Mouse (Mus musculus) CD4-positive, CD25-positive, alpha-beta regulatory T cell, adult 4 months (primary cell): ENCODE results near the gene Zer1. TPM values are rescaled to one million over a fixed set of nuclear protein-coding genes. Genes with fewer than 3 reads are reported as not detected.

Source experiments
- ATAC-seq: one replicate; pipeline ENCODE4 v1.8.0; 2017
- polyA plus RNA-seq, 2 experiments: library from polyadenylated mRNA; unstranded; fragments of 100-300 nt; shearing (Covaris generic); gene quantifications; one replicate each; pipeline ENCODE4 v1.2.1; 2017

Zer1 gene
- polyA plus RNA-seq, 2 experiments from 2014 or later: 18.5 to 25.5 TPM

DNA sequence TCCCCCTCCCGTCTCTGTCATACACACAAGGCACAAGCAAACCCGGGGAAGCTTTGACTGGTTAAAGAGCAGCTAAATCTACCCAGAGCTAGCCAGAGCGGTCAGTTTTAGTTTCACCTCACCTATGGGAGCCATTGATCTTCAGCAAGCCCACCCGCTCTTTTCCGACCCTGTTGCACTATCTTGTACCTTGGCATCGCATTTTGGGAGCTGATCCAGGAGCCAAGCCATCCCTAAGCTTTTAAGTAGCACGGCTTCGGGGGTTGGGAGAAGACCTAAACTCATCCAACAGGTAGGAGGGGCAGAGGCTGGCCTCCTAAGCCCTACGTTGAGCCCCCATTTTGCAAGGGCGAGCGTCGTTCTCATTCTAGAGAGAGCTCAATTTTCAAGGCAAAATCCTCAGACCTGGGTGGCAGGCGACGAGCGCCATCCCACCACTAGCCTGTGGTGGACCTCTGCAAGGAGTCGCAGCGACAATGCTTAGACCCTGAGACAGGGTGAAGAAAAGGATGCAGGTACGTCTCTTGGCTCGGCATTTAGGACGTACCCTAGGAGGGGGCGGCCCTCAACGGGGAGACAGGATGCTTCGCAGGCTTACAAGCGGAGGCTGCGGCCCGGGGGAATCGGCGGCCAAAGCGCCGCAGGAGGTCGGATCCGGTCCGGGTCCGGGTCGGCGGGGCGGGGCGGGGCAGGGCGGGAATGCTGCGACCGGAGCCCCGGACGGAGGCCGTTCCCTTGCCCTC lies 485 bp downstream of the Zer1 start:
- peak; percentile 48 for ATAC-seq

DNA sequence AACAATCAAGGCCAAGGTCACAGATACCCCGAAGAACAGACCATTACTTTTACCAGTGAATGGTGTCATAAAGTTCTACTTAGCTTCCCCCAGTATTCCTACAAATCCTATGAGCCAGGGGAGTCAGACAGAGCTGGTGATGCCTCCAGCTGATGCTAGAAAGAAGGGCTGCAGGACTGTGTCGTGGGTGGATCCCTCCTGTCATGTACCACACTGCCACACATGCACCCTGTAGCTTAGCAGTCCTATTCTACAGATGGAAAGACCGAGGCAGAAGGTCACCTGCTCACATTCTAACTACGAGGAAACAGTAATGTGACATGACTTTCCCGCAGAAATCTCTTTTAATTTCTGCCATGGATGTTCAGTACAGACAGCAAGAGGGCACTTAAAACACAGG lies 1.6 kb downstream of the Zer1 start:
- no peak for ATAC-seq

DNA sequence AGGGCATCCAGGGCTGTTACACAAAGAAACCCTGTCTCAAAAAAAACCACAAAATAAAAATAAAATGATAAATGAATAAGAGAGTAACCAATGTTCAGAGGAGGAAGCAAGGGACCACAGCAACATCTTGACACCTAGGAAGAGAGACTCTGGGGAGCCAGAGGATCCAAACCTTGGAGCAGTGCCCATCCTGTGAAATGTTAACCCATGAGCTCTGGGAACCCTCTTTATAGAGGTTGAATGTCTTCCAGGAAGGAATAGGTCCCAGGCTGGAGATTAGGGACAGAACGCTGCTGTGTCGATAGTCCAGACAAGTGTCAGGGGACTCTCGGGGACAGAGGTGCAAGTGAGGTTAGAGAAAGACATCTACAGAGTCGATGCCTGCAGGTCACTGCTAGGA lies 4.1 kb downstream of the Zer1 start:
- ATAC-seq: no peak

DNA sequence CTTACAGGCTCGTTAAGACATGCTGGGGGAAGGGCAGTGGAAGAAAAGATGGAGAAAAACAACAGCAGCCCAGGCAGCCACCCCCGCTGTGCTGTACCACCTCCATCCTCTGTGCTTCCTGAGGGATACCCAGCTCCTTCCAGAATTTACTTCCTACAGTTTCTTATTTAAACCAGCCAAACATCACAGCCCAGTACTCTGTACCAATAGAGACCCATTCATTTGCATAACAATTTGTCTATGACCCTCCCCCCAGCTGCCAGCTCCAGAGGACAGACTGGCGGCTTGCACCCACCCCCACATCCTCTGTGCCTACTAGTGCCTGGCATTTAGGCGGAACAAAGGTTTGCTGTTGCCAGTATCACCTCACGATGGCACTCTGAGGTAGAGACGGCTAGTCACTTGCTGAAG lies 4.7 kb downstream of the Zer1 start:
- peak; percentile 69 for ATAC-seq

DNA sequence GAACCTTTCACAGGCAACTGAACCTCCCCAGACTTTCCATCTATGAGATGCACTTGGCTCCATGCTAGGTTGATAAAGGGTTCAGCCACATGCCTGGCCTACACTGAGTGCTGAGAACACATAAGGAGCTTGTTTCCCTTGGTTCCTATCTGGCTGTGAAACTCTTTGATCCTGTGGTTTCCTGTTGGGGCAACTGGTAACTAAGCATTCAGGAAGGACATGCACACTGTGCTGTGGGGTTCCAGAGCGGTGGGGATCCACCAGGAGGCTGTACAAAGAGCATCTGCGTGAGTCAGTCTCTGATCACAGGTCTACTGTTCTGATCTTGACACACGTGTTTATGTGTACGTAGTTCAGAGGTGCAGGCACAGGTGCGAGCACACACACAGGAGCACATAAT lies 11.8 kb downstream of the Zer1 start:
- no peak for ATAC-seq

DNA sequence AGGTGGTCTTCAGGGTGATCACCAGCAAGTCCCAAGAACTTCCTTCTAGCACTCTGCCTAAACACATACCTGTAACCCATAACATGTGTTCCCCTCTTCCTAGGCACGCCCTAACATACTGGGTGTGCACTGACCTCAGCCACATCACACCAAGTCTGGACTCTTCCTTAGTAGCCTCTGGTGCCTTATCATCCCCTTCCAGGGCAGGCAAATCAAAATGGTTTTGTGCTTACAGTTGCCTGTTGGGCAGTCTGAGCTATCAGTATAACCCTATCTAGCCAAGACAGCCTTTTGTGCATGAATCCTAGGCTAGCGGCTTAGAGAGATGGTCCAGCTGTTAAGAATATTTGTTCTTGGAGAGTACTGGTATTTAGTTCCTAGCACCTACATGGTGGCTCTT lies 12.9 kb downstream of the Zer1 start:
- ATAC-seq: no peak

DNA sequence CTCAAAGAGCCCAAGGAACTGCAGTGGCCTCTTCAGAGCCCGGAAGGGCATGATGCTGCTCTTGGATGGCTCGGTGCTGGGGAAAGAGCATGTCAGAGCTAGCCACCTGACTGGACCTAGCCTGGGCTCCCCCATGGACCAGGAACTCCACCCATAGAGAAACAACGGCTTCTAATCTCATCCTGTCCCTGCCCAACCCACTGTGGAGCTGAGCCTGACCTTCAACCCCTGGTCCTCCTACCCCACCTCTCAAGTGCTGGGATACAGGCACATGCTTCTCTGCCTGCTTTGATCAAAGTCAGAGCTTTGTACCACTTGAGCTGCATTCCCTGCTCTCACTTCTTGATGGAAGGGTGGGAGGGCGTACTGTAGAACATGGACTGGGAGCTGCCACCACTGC lies 16.1 kb downstream of the Zer1 start:
- ATAC-seq: no peak

DNA sequence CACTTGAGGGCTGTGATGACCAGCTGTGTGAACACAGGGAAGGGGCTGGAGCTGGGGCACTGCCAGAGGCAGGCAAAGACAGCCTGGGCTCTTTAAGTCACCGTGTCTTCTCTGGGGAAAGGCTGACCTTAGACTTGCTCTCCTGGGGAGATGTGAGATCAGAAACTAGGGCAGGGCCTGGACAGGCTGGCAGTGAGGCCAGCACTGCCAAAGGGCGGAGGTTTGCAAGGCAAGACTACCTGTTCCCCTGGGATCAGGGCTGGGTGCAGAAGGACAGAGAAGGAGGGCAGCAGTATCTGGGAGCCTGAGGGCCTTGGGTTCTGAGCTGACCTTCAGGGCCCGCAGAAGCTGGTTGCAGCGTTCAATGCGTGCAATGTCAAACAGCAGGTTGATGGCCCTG lies 16.7 kb downstream of the Zer1 start:
- ATAC-seq: no peak

DNA sequence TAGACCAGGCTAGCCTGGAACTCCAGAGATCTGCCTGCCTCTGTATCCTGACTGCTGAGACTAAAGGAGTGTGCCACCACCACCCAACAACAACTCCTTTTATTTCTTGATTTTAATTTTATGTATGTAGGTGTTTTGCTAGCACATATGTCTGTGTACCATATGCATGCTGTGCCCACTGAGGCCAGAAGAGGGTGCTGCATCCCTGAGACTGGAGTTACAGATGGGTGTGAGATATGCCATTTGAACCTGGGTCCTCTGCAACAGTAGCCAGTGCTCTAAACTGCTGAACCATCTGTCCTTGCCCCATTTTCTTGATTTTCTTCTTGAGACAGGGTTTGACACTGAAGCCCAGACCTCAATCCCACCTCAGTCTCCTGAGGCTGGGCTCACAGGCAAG lies 18.0 kb downstream of the Zer1 start:
- ATAC-seq: peak; percentile 63

DNA sequence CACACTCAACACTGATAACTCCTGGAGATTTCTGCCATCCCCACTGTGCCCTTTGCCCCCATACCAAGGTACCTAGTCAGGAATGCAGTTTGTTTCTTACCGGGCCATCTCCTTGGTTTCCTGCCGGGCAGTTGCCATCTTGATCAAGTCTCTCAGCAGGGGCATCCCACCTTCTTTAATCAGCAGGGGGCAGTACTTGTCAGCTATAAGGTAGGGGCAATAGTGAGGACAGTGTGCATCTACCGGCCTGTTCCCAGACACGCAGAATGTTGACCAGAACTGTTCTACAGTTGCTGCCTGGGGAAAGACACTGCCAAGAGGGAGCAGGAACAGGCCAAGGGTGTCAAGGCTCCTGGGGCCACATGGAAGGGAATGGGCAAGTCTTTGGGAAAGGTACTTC lies 24.2 kb downstream of the Zer1 start:
- no peak for ATAC-seq

DNA sequence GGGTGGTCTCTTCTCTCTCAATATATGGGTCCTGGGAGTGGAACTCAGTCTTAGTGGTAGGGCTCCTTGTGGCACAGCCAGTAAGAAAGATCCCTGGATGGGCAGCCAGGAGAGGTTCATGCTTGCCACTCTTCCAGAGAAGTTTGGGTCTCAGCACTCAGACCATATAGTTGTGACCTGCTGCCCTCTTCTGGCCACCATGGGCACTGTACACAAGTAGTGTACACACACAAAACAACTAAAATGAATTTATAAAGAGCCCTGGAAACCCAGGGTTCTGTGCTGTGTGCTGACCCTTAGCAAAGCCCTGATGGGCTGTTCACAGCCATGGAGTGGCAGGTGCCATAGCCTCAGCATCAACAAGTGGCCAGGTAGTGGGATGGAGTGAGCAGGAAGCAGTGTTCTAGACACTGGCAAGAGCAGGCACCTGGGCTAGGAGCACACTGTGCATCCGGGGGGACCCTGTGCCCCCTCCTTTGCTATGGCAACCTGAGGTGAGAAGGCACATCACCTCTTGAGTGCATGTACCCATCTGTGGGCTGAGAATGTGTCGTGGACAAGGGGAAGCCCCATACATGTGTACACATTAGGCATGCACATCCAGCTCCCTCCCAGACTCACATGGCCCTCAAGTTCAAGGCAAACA lies 28.4 kb downstream of the Zer1 start:
- no peak for ATAC-seq

DNA sequence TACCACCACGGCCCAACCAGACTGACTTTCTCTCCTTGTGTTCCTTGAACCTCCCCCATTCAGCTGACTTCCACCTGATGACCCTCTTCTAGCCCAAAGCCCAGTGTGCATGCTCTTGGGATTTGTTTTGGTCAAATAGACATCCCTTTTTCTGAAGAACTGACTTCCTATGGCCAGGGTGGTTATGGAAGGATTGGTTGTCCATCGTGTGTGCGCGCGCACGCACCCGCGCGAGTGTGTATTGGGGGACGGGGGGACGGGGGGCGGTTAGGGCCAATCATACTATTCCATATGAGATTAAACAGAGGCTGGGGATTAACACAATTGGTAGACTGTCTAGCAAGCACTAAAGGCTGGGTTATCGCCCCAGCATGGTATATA lies 30.2 kb downstream of the Zer1 start:
- ATAC-seq: no peak

DNA sequence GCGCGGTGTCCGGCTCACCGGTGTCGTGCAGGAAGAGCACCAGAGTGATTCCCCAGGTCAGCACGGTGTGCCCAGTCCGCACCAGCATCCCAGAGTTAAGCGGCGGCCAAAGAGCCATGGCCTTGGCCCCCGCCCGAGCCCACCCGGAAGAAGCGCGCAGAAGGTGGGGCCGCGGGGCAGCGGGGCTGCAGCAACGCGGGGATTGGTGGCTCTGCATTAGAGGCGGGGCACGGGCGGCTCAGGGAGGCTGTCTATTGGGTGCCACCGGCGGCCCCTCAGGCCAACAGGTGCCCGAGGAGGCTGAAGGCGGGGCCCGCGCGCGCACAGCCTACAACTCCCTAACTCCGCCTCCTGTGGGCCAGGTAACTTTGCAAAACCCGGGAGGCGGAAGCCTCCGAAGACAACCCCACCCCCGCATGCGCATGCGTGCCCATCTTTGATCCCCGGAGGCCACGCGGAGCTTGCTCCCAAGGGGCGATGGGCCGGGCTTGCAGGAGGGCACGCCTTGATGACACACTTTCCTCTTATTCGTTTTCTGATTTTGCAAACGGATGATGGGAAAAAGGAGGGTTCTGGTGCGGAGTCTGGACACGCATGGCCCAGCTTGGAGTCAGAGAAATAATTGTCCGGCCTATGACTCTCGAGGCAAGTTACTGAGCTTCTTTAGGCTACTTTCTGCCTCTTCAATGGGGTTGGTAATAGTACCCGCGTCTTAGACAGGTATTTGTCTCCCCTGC lies 30.7 kb downstream of the Zer1 start, which contains the start of gene Zdhhc12:
Gene Zdhhc12, minus strand, starts transcription at position 178 of the 737 bp plus-strand sequence.
- peak; percentile 96 for ATAC-seq

DNA sequence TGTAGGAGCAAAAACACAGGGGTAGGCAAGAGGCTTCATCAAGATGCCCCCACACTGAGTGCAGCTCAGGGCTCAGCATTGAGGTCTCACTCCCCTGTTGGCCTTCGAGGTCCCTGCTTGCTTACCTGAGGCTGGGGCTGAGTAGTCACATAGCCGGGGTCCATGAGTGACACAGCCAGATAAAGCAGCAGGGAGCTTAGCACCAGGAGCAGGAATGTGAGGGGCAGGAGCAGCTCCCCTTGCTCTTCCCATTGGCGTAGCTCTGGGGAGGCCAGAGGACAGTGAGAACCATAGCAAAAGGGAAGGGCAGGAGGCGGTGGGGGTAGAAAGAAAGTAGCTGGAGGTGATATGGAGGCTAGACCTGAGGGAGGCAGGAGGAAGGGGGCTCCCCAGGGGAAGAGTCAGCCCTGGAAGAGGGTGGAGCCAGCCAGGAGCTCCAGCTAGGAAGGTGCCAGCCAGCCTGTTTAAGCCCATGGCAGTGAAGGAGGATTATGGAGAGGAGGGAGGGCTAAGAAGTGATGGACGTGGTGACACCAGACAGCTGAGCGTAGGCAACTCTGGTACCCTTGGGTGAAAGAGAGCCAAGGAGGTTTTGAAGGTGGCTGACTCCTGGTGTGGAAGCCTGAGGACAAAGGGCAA lies 32.0 kb downstream of the Zer1 start:
- no peak for ATAC-seq

DNA sequence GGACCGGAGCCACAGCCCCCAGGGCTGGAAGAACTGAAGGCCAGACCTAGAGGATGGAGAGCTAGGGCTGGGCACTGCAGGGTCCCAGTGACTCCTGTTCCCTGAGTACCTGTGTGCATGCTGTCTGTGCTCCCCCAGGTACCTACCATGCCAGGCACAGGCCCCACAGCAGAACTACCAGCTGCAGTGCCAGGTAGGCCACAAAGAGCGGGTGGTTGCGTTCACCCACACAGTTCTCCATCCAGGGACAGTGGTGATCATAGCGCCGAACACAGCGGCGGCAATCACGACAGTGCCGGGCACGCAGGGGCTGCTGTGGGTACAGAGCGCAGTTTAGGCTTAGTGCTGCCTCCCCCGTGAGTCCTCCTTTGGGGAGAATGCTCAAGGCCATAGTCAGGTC lies 32.9 kb downstream of the Zer1 start:
- ATAC-seq: no peak

DNA sequence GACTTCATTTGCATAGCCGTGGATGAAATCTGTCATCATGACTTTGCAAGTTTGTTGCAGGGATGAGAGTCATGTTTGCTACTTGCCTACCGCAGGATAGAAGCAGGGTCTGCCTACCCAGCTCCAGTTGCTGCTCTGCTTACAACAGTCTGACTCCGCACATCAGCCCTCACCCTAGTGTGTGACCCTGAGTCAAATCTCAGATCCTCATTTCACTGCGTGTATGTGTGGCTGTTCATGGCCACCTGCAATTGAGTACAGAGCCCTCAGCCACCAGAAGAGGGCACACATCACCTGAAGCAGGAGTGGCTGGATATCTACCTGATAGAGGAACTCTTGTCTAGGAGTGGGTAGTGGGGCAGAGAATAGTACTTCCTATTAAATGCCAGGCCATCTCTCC lies 37.1 kb downstream of the Zer1 start:
- ATAC-seq: no peak

DNA sequence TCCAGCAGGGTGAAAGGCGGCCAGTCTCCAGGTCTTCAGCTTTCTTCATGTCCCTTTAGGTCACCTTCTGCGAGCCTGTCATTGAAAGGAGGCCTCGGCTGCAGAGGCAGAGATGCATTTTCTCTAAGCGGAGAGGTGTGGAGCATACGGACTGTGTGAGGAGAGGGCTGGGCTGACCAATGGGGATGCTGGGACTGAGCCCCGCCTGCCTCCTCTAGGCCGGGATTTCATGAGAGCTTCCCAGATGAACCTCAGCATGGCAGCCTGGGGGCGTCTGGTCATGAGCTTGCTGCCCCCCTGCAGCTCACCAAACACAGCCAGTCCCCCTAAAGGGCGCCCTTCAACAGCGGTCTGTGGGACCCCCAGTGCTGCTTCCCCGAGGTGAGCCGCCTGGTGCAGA lies 39.8 kb downstream of the Zer1 start:
- ATAC-seq: no peak

DNA sequence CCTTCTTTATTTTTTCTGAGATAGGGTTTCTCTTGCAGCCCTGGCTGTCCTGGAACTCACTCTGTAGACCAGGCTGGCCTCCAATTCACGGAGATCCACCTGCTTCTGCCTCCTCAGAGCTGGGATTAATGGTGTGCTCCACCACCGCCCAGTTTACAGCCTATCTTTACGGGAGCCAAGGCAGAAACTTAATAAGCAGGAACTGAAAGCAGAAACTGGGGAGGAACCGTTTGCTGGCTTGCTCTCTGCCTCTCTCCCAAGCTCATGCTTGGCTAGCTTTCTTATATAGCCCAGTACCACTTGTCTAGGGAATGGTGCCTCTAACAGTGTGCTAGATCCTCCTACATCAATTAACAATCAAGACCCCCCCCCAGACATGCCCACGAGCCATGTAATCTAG lies 40.3 kb downstream of the Zer1 start:
- no peak for ATAC-seq

DNA sequence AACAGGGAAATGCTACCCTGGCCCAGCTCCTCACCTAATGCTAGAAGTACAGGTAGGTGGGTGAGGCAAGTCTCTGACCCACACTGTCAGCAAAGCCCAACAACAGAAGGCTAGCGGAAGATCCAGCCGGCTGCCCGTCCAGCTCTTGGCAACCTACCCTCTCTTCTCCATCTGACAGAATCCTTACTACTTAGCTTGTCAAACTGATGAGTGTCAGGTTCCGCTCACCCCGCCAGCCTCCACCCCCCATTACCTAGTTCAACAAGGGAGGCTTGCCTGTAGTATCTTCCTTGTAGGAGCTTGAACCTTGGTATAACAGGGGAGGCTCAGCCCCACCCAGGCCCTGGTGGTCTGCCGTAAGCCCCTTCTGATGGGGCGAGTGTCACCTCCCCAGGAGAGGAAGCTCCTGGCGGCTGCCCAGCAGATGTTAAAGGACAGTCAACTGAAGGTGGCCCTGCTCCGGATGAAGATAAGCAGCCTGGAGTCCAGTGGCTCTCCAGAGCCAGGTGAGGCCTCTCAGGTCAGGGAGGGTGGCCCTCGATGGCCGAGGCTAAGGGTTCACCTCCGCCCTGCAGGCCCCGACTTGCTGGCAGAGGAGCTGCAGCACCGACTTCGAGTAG lies 44.1 kb downstream of the Zer1 start:
- no peak for ATAC-seq

DNA sequence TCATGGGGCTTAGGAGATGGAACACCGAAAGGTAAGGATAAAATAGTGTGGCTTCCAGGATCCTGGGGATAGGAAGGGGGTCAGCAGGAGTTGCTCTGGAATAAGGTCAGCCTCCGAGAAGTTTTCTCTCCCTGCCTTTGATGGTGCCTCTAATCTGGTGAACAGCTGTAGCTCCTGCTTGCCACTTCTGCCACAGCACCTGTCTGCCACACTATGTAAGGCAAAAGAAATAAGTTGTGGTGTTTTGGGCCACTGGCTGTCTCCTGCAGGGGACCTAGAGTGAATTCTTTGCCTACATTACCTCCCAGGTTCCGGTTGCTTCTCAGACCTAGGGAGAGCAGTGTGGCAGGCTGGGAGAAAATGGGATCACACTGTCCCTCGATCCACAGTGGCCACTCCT lies 45.6 kb downstream of the Zer1 start:
- ATAC-seq: no peak

DNA sequence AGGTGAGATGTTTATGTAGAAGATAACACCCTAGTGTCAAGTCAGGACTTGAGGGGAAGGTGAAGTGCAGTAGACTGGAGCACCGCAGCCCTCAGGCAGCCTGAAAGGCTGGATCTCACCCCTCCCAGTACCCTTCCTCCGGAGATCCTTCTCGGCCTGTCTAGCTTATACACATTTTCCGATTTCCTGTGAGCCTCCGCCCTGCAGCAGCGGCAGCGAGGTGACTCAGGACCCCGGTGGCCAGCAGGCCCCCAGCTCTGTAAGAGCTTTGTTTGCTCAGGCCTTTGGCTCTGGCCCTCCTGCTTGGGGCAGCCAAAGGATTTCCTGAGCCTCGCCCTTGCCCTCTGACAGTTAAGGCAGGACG lies 46.1 kb downstream of the Zer1 start:
- ATAC-seq: peak; percentile 21

DNA sequence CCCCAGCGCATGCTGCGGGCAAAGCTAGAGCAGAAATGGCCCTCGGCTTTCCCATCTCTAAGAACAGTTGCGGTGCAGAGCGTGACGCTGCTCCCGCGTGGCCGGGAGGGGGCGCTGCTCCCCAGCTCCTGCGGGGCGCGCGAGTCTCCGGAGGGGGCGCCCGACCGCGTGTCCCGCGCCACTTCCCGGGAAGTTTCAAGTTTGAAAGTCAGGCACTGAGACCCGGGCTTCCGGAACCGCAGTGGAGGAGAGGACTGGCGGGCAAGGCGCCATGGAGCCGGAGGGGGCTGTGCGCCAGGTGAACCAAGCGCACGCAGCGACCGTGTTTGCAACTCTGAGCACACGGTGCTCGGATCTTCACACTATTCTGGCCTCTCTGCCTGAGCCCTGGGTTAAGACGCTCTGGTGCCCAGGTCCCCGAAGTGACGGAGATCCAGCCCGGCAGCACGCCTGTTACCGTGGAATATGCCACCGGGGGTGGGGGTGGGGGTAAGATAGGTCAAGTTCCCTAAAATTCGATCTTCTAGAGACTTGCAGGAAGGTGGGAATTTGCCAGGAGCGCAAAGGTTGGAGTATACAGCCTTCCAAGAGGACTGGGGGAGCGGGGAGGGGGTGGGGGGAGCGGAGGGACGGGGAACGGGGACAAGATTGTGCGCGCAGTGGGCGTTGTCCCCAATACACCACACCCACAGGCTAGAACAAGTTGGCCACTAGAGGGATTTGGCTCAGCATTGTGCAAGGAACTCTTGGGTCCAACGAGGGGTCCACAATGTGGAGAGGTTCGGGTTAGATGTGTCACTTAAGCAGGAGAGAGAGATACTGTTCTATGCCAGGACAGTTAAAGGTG lies 46.7 kb downstream of the Zer1 start, which contains the start of gene Pkn3:
Gene Pkn3, plus strand, starts transcription at position 183 of the 847 bp plus-strand sequence.
- peak; percentile 84 for ATAC-seq
